Mouse (Mus musculus): Measurements from ENCODE around the gene Cfap157.

The Cfap157 gene

DNA sequence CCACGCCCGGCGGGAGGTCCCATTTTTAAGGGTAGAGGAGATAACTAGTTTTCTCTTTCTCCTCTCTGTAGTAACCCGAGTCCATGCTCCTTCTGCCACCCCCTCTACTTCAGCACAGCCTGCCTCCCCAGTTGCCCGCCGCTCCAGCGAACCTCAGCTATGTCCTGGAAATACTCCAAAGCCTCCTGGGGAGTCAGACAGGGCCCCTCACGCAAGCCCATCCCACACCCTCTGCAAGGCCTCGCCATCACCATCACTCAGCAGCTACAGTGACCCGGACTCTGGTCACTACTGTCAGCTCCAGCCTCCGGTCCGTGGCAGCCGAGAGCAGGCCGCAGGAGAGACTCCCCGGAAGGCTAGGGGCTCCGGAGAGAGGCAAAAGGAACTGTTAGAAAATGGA is 35.1 kb downstream of the Cfap157 start:
- no peak for DNase-seq

DNA sequence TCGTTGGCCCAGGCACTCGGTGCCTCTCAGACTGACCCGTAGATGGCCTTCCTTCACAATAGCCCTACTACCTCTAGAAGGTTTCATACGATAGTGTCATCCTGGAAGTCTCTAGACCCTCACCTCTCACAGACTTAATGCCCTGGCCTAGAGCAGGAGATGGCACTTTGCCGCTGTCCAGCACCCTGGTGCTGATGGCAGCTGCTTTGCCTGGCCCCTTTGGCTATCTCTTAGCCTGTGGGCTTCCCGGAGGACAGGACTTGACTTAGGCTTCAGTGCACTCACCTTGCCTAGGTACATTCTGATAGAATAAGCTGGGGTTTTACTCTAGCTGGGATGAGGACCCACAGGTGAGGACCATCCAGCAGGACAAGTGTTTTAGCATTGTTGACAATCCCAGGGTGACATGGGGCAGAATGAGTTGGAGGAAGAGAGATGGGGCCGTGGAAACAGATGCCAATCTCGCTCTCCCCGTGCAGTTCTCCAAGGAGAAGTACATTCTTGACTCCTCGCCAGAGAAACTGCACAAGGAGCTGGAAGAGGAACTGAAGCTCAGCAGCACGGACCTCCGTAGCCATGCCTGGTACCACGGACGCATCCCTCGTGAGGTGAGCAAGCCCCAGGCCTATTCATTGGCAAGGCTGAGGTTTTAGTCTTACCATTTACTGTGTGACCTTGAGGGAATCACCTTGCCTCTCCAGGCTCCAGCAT is 39.8 kb downstream of the Cfap157 start:
- no peak for DNase-seq

DNA sequence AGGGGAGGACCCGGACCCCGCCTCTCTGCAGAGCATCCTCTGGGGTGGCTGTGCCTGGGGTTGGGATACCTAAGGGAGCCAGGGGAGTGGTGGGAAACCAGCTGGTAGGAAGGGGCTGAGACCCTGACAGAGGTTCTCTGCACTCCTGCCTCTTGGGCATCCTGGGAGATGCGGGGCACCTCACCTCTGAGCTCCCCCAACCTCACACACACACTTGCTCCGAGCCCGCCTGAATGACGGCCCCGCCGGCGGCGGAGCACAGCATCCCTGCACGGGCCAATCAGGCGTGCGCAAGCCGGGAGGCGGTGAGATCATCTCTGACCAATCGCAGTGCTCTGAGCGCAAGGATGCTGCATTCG is 42.1 kb downstream of the Cfap157 start:
- no peak for DNase-seq

DNA sequence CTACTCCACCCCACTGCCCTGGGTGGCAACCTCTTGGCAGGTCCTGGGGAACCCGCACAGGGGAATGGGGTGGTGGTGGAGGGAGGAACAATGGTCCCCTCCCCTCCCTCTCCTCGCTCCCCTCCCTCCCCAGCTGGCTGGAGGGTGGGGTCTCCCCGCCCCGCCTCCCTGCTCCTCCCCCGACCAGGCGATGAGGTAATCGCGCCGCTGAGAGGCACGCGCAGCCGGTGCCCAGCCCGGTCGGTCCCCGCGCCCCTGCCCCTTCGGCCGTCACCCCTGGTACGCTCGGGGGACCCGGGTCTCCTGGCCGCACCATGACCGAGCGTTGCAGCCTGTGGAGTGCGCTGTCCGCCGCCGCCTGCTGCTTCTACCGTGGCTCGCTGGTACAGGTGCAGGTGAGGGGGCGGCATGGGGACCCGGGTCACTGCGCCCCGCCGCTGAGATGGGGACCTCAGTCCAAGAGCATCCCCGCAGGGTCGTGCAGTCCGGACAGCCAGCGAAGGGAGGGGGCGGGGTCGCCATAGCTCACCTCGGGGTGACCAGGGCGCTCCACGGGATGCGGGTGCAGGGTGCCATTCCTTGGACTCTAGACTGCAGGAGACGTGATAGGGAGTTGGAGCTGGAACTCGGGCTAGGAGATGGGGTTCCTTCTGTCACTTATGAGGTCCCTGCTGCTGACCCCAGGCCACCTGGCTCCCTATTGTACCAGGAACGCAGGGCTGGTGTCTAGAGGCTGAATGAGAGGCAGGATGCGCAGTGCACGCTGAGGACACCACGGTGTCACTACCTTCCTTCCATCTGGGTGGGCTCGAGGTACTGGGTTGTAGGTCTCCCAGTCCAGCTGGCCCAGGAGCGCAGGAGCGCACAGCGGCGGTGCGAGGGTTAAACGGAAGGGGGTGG is 42.7 kb downstream of the Cfap157 start:
- peak; percentile 54 to 72 for DNase-seq

DNA sequence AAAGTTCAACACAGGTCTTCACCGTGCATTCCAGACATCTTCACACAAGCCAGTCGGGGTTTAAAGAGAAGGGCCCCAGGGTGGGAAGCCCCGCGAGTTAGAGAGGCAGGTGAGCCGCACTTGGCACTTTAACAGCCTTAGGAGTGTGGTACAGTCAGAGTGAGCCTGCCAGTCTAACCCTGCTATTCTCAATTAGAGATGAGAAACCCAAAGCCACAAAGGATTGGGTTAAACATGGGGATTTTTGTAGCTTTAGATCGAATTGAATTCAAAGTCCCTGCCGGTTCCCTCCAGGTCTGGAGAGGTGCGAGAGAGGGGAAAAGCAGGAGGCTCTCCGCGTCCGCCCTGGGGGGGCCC is 43.3 kb downstream of the Cfap157 start, which contains the start of gene 6330409D20Rik:
6330409D20Rik (minus strand) TSS at position 101 of the 357 bp plus-strand sequence.
- DNase-seq = no peak

DNA sequence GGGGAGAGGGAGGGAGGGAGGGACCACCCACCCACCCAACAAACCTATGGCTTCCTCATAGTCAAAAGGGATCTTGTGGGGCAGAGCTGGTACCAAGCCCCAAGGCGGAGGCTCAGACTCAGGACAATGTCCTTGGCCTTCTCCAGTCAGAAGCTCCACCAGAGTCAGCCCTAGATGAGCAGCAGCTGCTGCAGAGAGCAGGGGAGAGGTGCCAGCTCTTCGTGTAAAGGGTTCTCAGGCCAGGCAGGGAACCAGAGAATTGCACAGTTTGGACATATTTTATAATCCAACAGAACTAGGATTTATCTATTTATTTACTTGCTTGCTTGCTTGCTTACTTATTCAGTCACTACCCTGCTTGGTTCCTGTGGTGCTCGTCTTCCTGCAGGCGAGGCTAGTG is 44.9 kb downstream of the Cfap157 start:
- DNase-seq = no peak

DNA sequence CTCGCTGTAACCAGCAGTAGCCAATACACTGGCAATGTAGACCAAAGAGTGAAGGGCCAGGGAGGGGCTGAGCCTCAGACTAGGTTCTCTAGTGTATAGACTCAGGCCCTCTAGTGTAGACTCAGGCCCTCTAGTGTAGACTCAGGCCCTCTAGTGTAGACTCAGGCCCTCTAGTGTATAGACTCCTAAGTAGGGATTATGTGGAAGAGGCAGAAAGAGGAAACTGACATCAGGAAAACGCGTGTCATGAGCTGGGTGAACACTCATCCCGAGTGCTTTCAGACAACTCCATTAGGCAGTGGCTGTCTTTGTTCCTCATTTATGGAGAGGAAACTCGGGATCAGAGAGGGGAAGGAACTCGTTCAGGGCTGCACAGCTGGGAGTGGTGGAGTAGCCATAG is 47.2 kb downstream of the Cfap157 start:
- DNase-seq = no peak

DNA sequence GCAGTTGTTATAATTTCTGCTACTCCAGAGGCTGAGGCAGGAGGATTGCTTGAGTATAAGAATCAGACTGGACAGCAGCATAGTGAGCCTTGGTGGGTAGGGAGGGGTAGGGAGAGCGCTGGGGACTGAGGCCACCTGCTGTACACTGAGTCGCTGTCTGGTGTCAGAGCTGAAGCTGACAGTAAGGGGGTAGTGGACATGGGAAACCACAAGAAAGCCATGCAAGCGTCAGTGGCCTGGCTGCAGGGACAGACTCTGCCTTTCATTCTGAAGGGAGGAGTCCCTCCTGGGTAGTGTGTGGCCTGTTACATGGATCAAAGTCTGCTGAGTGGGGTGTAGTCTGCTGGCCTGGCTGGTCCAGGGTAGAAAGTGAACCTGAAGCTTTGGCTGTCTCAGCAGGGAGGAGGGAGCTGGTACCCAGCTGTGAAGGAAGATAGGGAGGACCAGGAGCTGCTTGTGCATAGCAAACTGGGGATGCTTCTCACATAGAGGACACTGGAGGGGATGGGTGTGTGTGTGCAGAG is 47.9 kb downstream of the Cfap157 start:
- no peak for DNase-seq

DNA sequence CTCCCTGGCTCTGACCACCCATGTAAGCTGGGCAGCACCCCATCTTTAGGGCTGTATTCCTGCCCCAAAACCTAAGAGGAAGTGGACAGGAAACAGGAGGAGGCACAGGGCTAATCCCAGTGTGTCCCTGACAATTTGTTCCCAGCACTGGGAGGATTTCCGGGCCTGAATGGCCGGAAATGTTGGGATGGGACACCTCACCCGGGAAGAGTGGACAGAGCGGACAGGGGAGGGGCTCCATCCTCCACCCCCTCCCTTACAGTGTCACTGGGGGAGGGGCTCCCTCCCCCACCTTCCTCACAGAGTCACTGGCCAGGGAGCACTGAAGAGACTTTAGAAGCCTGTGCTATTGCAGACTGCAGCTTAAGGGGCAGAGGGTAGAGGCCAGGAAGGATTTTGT is 49.3 kb downstream of the Cfap157 start:
- peak; percentile 82 to 90 for DNase-seq

DNA sequence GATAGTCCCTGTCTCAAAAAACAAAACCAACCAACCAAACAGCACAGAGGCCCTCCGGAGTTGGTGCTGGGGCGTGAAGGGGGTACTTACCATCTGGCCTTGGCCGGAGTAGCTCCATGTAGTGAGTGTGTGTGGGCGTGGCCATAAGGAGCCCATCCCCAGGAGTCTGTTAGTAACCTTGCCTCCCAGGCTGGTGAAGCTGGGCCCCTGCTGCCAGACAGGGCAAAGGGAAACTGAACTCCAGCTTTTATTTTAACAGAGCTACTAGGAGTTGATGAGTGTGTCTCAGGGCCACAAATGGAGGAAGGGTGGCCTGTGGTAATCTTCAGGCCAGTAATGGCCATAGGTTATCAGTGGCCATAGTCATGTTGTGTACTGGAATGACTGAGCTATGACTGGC is 49.7 kb downstream of the Cfap157 start:
- DNase-seq = peak in 1 of 2 experiments; percentile 55

DNA sequence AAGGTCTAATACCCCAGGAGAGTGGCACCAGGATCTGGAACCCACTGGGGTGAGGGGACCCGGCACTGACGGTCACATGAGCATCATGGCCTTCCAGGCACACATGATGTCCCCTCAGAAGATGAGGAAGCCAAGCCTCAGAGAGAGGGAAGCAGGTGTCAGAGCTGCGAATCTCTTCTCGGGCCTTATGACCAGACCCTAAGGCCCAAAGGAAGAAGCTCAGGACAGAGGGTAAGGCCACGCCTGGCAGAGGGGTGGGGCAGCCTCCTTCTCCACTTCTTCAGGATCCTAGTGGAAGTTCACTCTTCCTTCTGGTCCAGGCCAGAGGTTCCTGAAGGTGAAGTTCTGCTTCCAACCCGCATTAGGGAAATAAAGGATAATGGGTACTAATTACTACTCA is 51.5 kb downstream of the Cfap157 start:
- no peak for DNase-seq

DNA sequence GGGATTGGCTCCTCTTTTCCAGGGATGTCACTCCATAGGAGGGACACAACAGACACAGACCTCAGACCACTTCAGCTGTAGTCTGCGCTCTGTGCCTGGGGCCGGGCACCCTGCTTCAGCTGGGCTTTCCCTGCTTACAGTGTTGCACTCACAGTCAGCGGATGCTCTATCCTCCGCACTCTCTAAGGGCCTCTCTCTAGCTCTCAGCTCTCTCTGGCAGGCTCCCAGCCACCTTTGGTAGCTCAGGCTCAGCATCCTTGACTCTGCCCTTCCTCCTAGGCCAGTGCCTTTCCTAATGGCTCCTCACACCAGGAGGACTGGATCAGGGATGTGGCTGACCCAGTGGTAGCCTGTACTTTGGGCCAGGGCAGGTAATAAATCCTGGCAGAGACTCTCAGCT is 52.3 kb downstream of the Cfap157 start:
- DNase-seq = no peak

DNA sequence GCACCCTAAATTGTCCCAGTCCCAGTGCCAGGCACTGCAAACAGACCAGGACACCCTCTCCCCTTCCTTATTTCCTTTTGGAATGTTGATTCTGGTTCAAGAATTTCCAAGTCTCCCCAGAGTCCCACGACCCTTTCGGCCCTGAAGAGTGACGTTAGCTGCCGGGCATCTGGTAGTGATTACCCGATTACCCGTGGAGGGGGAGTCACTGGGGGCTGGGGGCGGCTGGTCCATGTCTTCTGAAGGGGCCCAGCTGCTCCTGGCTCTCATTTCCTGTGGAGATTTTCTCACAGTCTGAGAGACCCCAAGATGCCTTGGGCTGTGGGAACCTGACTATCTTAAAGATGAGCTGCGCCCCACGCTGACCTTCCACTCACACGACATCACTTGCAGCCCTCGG is 53.4 kb downstream of the Cfap157 start:
- DNase-seq = no peak

DNA sequence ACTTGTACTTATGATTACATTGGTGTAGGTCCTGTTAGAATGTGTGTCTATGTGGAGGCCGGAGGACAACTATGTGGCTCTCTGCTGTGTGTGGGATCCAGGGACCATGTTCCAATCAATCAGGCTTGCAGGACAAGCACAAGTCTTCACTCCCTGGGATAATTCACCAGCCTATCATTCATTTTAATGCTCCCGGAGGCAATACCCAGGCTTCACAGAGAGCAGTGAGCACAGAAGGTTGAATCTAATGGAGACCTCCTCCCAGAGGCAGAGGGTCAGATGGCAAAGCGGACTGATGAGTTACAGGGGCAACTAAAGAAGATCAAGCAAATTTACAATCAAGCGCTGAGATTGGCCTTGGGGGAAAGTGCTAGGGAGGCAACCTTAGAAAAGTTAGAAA is 54.7 kb downstream of the Cfap157 start:
- DNase-seq = no peak

DNA sequence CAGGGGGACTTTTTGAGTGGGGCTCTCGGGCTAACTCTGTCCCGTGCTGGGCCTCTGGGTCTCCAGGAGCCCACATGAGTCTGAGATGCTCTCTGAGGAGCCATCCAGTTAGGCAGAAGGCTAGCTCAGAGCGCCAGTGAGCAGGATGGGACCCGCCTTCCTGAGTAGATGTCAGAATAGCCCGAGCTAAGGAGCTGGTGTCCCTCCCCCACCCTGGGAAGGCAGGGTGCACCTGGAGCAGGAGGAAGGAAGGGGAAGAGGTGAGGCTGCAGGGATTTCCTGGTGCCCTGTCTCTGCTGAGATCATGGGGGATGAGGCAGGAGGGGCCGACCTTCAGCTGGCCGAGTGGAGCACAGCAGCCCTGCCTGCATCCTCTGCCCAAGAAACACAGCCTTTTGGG is 55.8 kb downstream of the Cfap157 start:
- DNase-seq = peak; percentile 62 to 74

DNA sequence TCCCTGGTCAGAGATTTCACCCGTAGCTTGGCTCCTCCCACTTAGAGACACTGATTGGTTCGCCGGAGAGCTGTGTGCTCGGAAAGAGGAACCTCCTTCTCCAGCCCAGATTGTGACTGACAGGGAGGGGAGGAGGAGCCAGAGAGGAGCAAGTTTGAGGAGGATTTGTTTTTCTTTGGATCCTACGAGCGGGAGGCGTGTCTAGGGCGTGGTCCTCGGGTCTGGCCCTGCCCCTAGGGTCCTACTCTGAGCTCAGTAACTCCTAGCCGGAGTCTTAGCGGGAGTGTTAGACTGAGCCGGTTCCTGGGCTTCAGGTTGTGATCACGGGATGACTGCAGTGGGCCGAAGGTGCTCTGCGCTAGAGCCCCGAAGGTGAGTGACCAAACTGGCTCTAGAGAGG is 56.8 kb downstream of the Cfap157 start:
- DNase-seq = peak; percentile 97 to 98
